Mouse (Mus musculus) myocyte (in vitro differentiated cells): ENCODE data around the gene Slc25a22. TPM values are rescaled to one million over a fixed set of nuclear protein-coding genes. Genes with fewer than 3 reads are reported as not detected.

Source experiments
- H3K27me3 ChIP-seq: one replicate; pipeline ENCODE4 v1.6.1; 2011; ENCODE audit not compliant: control insufficient read depth, insufficient read depth, insufficient read length
- H3K36me3 ChIP-seq: one replicate; pipeline ENCODE4 v1.6.1; 2011; ENCODE audit not compliant: control insufficient read depth, insufficient read depth
- H3K4me2 ChIP-seq: one replicate; pipeline ENCODE4 v1.6.1; 2011; ENCODE audit warnings: low read depth, control low read depth
- H3K4me3 ChIP-seq: one replicate; pipeline ENCODE4 v1.5.1; 2011; ENCODE audit warnings: mild to moderate bottlenecking, control low read depth, moderate library complexity
- H3K79me2 ChIP-seq: one replicate; pipeline ENCODE4 v1.6.1; 2011; ENCODE audit not compliant: control insufficient read depth, insufficient read depth
- H3ac ChIP-seq: one replicate; pipeline ENCODE4 v1.6.1; 2011; ENCODE audit not compliant: control insufficient read depth, insufficient read length
- CEBPB ChIP-seq: IDR thresholded peaks from 2 replicates; pipeline ENCODE4 v1.6.1; 2011; ENCODE audit warnings: mild to moderate bottlenecking, moderate library complexity; ENCODE audit not compliant: poor library complexity, insufficient read depth, severe bottlenecking
- E2F4 ChIP-seq: IDR thresholded peaks from one replicate; pipeline ENCODE4 v1.6.1; 2011; ENCODE audit warnings: mild to moderate bottlenecking, control low read depth, moderate library complexity; ENCODE audit not compliant: insufficient read depth
- MAX ChIP-seq: IDR thresholded peaks from one replicate; pipeline ENCODE4 v1.6.1; 2011; ENCODE audit warnings: low read depth, mild to moderate bottlenecking, control low read depth
- MYOD1 ChIP-seq, 3 experiments: IDR thresholded peaks; one replicate each; pipeline ENCODE4 v1.6.1; 2011; ENCODE audit warnings: control low read depth in 2 of 3, low read depth in 2 of 3, mild to moderate bottlenecking in 2 of 3, moderate library complexity in 1 of 3; ENCODE audit not compliant: insufficient read length in 2 of 3, control insufficient read depth in 1 of 3
- MYOG ChIP-seq, 3 experiments: IDR thresholded peaks; one replicate each; pipeline ENCODE4 v1.6.1; 2011; ENCODE audit warnings: control low read depth in 2 of 3, low read depth in 2 of 3, mild to moderate bottlenecking in 2 of 3; ENCODE audit not compliant: insufficient read length in 2 of 3, control insufficient read depth in 1 of 3, insufficient read depth in 1 of 3
- POLR2A ChIP-seq: IDR thresholded peaks from one replicate; pipeline ENCODE4 v1.6.1; 2011; ENCODE audit warnings: low read depth, mild to moderate bottlenecking, control low read depth, moderate library complexity; ENCODE audit not compliant: insufficient read length
- POLR2AphosphoS2 ChIP-seq: IDR thresholded peaks from one replicate; pipeline ENCODE4 v1.6.1; 2011; ENCODE audit warnings: low read depth, control low read depth; ENCODE audit not compliant: insufficient read length
- REST ChIP-seq: IDR thresholded peaks from one replicate; pipeline ENCODE4 v1.6.1; 2011; ENCODE audit warnings: mild to moderate bottlenecking, control low read depth, moderate library complexity; ENCODE audit not compliant: insufficient read depth, insufficient read length
- SRF ChIP-seq: IDR thresholded peaks from one replicate; pipeline ENCODE4 v1.6.1; 2011; ENCODE audit warnings: low read depth; ENCODE audit not compliant: control insufficient read depth, insufficient read length
- TCF12 ChIP-seq: IDR thresholded peaks from one replicate; pipeline ENCODE4 v1.6.1; 2011; ENCODE audit warnings: mild to moderate bottlenecking, control low read depth; ENCODE audit not compliant: poor library complexity, insufficient read depth, severe bottlenecking
- TCF3 ChIP-seq: IDR thresholded peaks from one replicate; pipeline ENCODE4 v1.6.1; 2011; ENCODE audit warnings: low read depth, control low read depth; ENCODE audit not compliant: insufficient read length
- USF1 ChIP-seq: IDR thresholded peaks from one replicate; pipeline ENCODE4 v1.6.1; 2011; ENCODE audit warnings: low read depth, mild to moderate bottlenecking, control low read depth, moderate library complexity
- polyA plus RNA-seq: library from polyadenylated mRNA; unstranded; fragments of >200 nt; fragmentation: generic; extraction: Trizol; gene quantifications from one replicate; pipeline ENCODE4 v1.2.1, GENCODE M21; 2012; ENCODE audit warnings: missing spikeins

Gene Slc25a22
- polyA plus RNA-seq, 1 experiment, result 8.8 TPM

DNA sequence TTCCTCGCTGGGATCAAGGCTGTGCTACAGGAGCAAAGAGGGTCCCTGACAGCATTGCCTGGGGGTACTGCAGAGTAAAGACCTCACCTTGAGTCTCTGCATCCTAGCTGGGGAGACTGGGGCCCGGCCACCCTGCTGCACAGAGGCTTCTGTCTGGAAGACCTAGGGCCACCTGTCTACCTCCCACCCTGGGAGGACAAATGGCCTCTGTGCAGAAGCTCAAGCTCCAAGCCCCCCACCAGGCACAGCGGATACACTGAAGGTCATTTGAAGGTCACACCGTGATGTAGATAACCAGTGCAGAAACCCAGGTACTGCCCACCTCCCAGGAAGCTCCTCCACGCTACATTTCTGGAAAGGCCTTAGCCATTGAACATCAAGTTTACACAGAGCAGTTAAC lies 9.0 kb downstream of the Slc25a22 start:
- Histone ChIP-seq H3K79me2 (no peaks in the 10 kb centered on the region), H3K4me2 (no peak overlapping the region), H3K27me3 (no peaks in the 10 kb centered on the region), H3K36me3 (no peaks in the 10 kb centered on the region), H3K4me3 (no peak overlapping the region), H3ac (no peak overlapping the region)
- TF ChIP-seq E2F4, result no peak

DNA sequence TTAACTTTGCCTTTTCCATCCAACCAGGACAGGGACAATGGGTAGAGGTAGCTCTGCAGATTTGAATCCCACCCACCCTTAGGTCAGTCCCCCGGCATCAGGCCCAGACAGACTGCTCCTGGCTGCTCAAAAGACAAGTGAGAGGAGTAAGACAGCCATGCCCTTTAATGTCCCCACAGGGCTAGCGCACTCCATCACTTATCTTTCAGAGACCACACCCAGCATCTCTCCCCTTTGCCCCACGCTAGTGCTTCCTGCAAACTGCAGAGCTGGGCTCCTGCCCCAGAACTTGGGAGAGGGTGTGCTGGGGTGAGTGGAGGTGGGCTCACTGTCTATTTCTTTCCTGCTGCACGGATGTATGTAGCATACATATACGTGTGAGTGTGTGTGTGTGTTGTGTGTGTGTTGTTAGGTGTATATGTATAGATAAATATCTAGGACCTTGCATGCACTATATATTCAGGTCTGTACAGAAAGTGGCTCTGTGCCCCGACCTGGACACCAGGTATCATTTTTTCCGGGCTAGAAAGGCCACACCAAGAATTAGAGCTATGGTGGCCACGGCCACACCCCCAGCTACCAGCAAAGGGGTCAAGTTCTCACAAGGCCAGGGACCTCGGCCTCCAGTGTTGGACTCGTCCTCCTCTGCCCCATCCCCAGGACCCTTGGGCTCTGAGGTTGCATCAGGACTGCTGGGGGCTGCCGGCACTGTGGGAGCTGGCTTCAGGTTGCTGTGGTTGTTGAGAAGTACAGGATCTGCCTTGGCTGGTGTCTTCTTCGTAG lies 10.6 kb downstream of the Slc25a22 start:
- Histone ChIP-seq H3K36me3 (no peaks in the 10 kb centered on the region), H3ac (no peak overlapping the region), H3K79me2 (no peaks in the 10 kb centered on the region), H3K4me2 (no peak overlapping the region), H3K27me3 (no peaks in the 10 kb centered on the region), H3K4me3 (no peak overlapping the region)
- TF ChIP-seq REST (no peak), TCF3 (no peak), POLR2A (no peak), E2F4 (no peak), SRF (no peak), MYOG (IDR thresholded peaks at IDR 0.05; ENCODE audit: control insufficient read depth in 1 of 3, insufficient read depth in 1 of 3, insufficient read length in 2 of 3, low read depth in 2 of 3) (no peak), MAX (no peak), TCF12 (no peak), MYOD1 (IDR thresholded peaks at IDR 0.05; ENCODE audit: control insufficient read depth in 1 of 3, insufficient read length in 2 of 3, low read depth in 2 of 3) (no peak), CEBPB (no peak), USF1 (no peak), POLR2AphosphoS2 (no peak)

DNA sequence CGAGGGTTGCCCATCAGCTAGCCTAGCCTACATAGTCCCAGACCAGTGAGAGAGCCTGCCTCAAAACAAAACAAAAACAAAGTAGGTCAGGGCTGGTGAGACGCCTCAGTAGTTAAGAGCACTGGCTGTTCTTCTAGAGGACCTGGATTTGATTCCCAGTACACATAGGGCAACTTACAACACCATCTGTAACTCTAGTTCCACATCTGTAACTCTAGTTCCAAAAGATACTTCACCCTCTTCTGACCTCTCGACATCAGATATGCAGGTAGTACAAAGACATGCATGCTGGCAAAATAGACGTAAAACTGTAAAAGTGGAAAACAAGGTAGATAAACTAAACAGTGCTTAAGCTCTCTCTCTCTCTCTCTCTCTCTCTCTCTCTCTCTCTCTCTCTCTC lies 13.9 kb downstream of the Slc25a22 start:
- no peaks in the 10 kb centered on the region for H3K79me2 ChIP-seq
- no peak for TF ChIP-seq TCF3
- no peak for TF ChIP-seq USF1
- TF ChIP-seq E2F4, result no peak
- no peak for TF ChIP-seq MAX
- TF ChIP-seq MYOG (IDR thresholded peaks at IDR 0.05; ENCODE audit: control insufficient read depth in 1 of 3, insufficient read depth in 1 of 3, insufficient read length in 2 of 3, low read depth in 2 of 3), result no peak
- no peak for TF ChIP-seq TCF12
- no peak for TF ChIP-seq POLR2A
- TF ChIP-seq POLR2AphosphoS2, result no peak
- TF ChIP-seq CEBPB, result no peak
- TF ChIP-seq REST, result no peak
- no peak overlapping the region for H3ac ChIP-seq
- H3K4me2 ChIP-seq, result no peak overlapping the region
- no peaks in the 10 kb centered on the region for H3K27me3 ChIP-seq
- H3K36me3 ChIP-seq, result no peaks in the 10 kb centered on the region
- no peak overlapping the region for H3K4me3 ChIP-seq

DNA sequence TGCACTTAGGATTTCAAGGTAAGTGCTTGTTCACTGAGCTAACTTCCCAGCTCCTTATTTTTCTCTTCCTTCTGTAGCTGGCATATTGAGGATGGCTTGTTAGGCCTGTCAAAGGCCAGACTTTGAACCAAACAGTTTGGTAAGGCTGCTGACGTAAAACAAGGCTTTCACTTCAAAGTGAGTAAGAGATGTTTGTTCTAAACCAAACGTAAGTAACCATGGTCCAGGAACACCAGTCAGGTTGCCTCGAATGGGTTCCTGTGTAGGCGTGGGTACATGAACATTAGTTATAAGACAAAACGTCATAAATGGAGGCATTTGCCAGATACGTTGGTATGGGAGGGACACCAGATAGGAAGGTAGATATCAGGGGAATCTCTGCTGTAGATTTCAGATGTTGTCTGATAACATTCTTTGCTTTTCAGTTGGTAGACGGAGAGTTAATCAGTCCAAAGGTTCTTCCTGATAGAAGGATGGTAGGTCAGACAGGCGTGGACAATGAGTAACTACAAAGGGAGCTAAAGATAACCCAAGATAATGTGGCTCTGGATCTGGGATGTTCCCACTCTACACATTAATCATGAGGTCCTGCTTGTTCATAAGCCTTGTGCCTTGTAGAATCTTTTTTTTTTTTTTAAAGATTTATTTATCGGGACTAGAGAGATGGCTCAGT lies 17.5 kb downstream of the Slc25a22 start:
- TF ChIP-seq E2F4 (no peak), TCF12 (no peak), POLR2A (no peak), CEBPB (no peak), MAX (no peak), SRF (no peak), POLR2AphosphoS2 (no peak), USF1 (no peak), MYOD1 (IDR thresholded peaks at IDR 0.05; ENCODE audit: control insufficient read depth in 1 of 3, insufficient read length in 2 of 3, low read depth in 2 of 3) (no peak), TCF3 (no peak), MYOG (IDR thresholded peaks at IDR 0.05; ENCODE audit: control insufficient read depth in 1 of 3, insufficient read depth in 1 of 3, insufficient read length in 2 of 3, low read depth in 2 of 3) (no peak), REST (no peak)
- no peaks in the 10 kb centered on the region for H3K36me3 ChIP-seq

DNA sequence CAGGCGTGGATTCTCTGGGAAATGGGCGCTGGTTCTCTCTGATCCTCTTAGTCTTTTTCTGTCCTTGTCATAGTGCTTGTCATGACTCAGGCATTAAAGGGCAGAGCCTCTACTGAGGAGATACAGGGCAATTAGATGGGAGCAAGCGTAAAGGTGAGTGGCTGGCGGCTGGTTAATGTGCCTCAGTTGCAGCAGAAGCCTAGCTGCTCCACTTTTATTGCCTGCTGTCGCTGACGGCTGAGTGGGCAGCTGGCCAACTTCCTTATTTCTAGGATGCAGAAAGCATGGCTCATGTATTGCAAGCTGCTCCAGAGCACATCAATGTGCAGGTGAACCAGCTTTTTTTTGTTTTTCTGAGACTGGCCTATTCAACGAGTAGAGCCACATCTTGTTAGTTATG lies 18.7 kb downstream of the Slc25a22 start:
- Histone ChIP-seq H3K4me3 (no peak overlapping the region), H3K79me2 (no peaks in the 10 kb centered on the region), H3K27me3 (no peaks in the 10 kb centered on the region), H3K4me2 (no peak overlapping the region), H3K36me3 (no peaks in the 10 kb centered on the region), H3ac (no peak overlapping the region)
- no peak for TF ChIP-seq TCF3
- TF ChIP-seq USF1, result no peak
- TF ChIP-seq REST, result no peak
- no peak for TF ChIP-seq POLR2AphosphoS2
- no peak for TF ChIP-seq SRF
- TF ChIP-seq E2F4, result no peak
- TF ChIP-seq POLR2A, result no peak
- TF ChIP-seq MYOG (IDR thresholded peaks at IDR 0.05; ENCODE audit: control insufficient read depth in 1 of 3, insufficient read depth in 1 of 3, insufficient read length in 2 of 3, low read depth in 2 of 3), result no peak
- no peak for TF ChIP-seq TCF12
- TF ChIP-seq MAX, result no peak
- TF ChIP-seq MYOD1 (IDR thresholded peaks at IDR 0.05; ENCODE audit: control insufficient read depth in 1 of 3, insufficient read length in 2 of 3, low read depth in 2 of 3), result no peak
- no peak for TF ChIP-seq CEBPB

More for the DNA sequence above, 17.5 kb downstream of the Slc25a22 start:
- no peak overlapping the region for H3K4me3 ChIP-seq
- H3ac ChIP-seq, result no peak overlapping the region
- no peaks in the 10 kb centered on the region for H3K27me3 ChIP-seq
- no peak overlapping the region for H3K4me2 ChIP-seq
- no peaks in the 10 kb centered on the region for H3K79me2 ChIP-seq
